Mouse (Mus musculus): ENCODE results near the gene Erp29. TPM values are rescaled to one million over a fixed set of nuclear protein-coding genes. Genes with fewer than 3 reads are reported as not detected.

Erp29 gene
- polyA plus RNA-seq, 1 experiment from 2014 or later: 129 TPM

- DNase-seq: no peak
- Histone ChIP-seq H3K4me3 (replicated peaks; ENCODE audit: low read depth, low read length) (no peak overlapping the region), H3K4me1 (ENCODE audit: control insufficient read depth, insufficient read depth, low read length) (peaks cover 7% of the 10 kb centered on the region; the same call in 1 of the 2 replicates), H3K27ac (replicated peaks; ENCODE audit: low read depth, low read length) (no peak overlapping the region), H3K9me3 (ENCODE audit: control insufficient read depth, low read length) (no peaks in the 10 kb centered on the region), H3K36me3 (ENCODE audit: control insufficient read depth, insufficient read depth, low read length) (peaks cover 70% of the 10 kb centered on the region), H3K9ac (replicated peaks; ENCODE audit: low read length) (no peak overlapping the region), H3K27me3 (ENCODE audit: control insufficient read depth, insufficient read depth, low read length) (no peaks in the 10 kb centered on the region), H3K4me2 (ENCODE audit: low read length) (no peak overlapping the region)
- no peak for ATAC-seq (ENCODE audit: low FRiP score, low TSS enrichment)
- 94% methylated on average over 13 of the region's 13 CpGs for WGBS
These were observed 73.5 kb downstream of the Erp29 start for GRCm38 (mm10) chr5:121378678-121379256.

Other genes starting within 250 kb of the Erp29 start
- gene Rpl6, start 248.0 kb downstream of the Erp29 start, polyA plus RNA-seq (2014; fragmentation: Nextera tagmentation; extraction: Ambion mirVana): 432 and 438 TPM in 2 replicates
- 32.1 and 35.4 TPM in 2 replicates for gene Hectd4, start 232.3 kb downstream of the Erp29 start, polyA plus RNA-seq (2014; fragmentation: Nextera tagmentation; extraction: Ambion mirVana)
- 137 and 146 TPM in 2 replicates for gene Trafd1, start 66.9 kb downstream of the Erp29 start, polyA plus RNA-seq (2014; fragmentation: Nextera tagmentation; extraction: Ambion mirVana)
- gene Naa25, start 54.6 kb downstream of the Erp29 start, polyA plus RNA-seq (2014; fragmentation: Nextera tagmentation; extraction: Ambion mirVana): 42.9 and 60.7 TPM in 2 replicates
- gene Tmem116, start 613 bp downstream of the Erp29 start, polyA plus RNA-seq (2014; fragmentation: Nextera tagmentation; extraction: Ambion mirVana): 1.7 and 2.0 TPM in 2 replicates
- 0.08 TPM in 1 of 2 replicates, not detected in the other for gene Adam1b, start 50.9 kb upstream of the Erp29 start, polyA plus RNA-seq (2014; fragmentation: Nextera tagmentation; extraction: Ambion mirVana)
- gene Adam1a, start 93.0 kb upstream of the Erp29 start, polyA plus RNA-seq (2014; fragmentation: Nextera tagmentation; extraction: Ambion mirVana): 6.8 and 6.9 TPM in 2 replicates
- gene Gm42878, start 93.0 kb upstream of the Erp29 start, polyA plus RNA-seq (2014; fragmentation: Nextera tagmentation; extraction: Ambion mirVana): not detected in 2 replicates
- gene Mapkapk5, start 93.4 kb upstream of the Erp29 start, polyA plus RNA-seq (2014; fragmentation: Nextera tagmentation; extraction: Ambion mirVana): 58.3 and 68.8 TPM in 2 replicates
- gene Aldh2, start 141.3 kb upstream of the Erp29 start, polyA plus RNA-seq (2014; fragmentation: Nextera tagmentation; extraction: Ambion mirVana): 41.8 and 64.1 TPM in 2 replicates
- gene Acad12, start 166.4 kb upstream of the Erp29 start, polyA plus RNA-seq (2014; fragmentation: Nextera tagmentation; extraction: Ambion mirVana): 1.2 and 1.7 TPM in 2 replicates
- 1.4 and 2.4 TPM in 2 replicates for gene Acad10, start 208.0 kb upstream of the Erp29 start, polyA plus RNA-seq (2014; fragmentation: Nextera tagmentation; extraction: Ambion mirVana)
- 39.1 and 47.6 TPM in 2 replicates for gene Brap, start 208.1 kb upstream of the Erp29 start, polyA plus RNA-seq (2014; fragmentation: Nextera tagmentation; extraction: Ambion mirVana)